Mouse (Mus musculus) heart, embryonic 15.5 days (tissue): ENCODE measurements around the gene Kmt2c. TPM values are rescaled to one million over a fixed set of nuclear protein-coding genes. Genes with fewer than 3 reads are reported as not detected.

Experiments
- ATAC-seq: fragments of 200-750 bp; cut with Nextera tagmentation; replicated peaks from 2 replicates; pipeline ENCODE4 v1.8.0; 2017; ENCODE audit warnings: low read depth, moderate TSS enrichment; ENCODE audit not compliant: insufficient number of reproducible peaks, insufficient read depth, low FRiP score
- H3K27ac ChIP-seq: fragments of 300-500 bp; sonication (generic); 2 replicates; pipeline ENCODE4 v1.5.1; 2015; ENCODE audit warnings: mild to moderate bottlenecking, inconsistent platforms
- H3K27me3 ChIP-seq: fragments of 300-500 bp; sonication (generic); 2 replicates; pipeline ENCODE4 v1.6.1; 2015; ENCODE audit warnings: inconsistent platforms
- H3K36me3 ChIP-seq: fragments of 300-500 bp; sonication (generic); 2 replicates; pipeline ENCODE4 v1.6.1; 2015; ENCODE audit warnings: mild to moderate bottlenecking, inconsistent platforms
- H3K4me1 ChIP-seq: fragments of 300-500 bp; sonication (generic); replicated peaks from 2 replicates; pipeline ENCODE4 v1.6.1; 2015; ENCODE audit warnings: inconsistent platforms
- H3K4me2 ChIP-seq: fragments of 300-500 bp; sonication (generic); 2 replicates; pipeline ENCODE4 v1.6.1; 2015; ENCODE audit warnings: inconsistent platforms, mild to moderate bottlenecking, moderate library complexity
- H3K4me3 ChIP-seq: fragments of 300-500 bp; sonication (generic); 2 replicates; pipeline ENCODE4 v1.5.1; 2015; ENCODE audit warnings: mild to moderate bottlenecking, inconsistent platforms
- H3K9ac ChIP-seq: fragments of 300-500 bp; sonication (generic); 2 replicates; pipeline ENCODE4 v1.6.1; 2015; ENCODE audit warnings: mild to moderate bottlenecking, inconsistent platforms
- H3K9me3 ChIP-seq: fragments of 300-500 bp; sonication (generic); replicated peaks from 2 replicates; pipeline ENCODE4 v1.6.1; 2016; ENCODE audit warnings: inconsistent platforms
- WGBS: fragments of 180-500 bp; shearing (Covaris S2); methylation state at CpG from one replicate; pipeline ENCODE4 v1.1.7; 2015; ENCODE audit warnings: mixed read lengths; 5-methylcytosine and 5-hydroxymethylcytosine counted together
- polyA plus RNA-seq: library from polyadenylated mRNA; unstranded; fragments of >200 nt; fragmentation: Nextera tagmentation; extraction: Ambion mirVana; gene quantifications from 2 replicates; pipeline ENCODE4 v1.2.1, GENCODE M21; 2015

The Kmt2c gene
- 7.3 and 8.7 TPM in 2 replicates for polyA plus RNA-seq

DNA sequence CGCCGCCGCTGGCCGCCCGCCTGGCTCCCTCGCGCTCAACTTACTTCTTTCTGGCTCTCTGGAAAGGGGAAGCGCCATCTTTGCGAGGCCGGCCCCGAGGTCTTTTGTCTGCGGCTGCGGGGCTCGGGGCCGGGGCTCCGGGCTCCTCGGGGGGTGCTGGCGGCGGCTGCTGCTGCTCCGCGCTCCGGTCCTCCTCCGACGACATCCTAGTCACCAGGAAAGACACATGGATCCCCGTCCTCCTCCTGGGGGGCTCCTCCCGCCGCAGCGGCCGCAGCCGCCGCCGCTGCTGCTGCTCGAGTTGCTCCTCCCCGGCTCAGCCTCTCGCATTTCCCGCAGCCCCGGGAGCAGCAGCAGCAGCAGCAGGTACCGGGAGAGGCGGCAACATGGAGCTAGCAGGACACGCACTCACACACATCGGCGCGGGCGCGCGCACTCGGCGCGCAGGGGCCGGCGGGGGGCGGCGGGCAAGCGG is at the start of gene Kmt2c:
TSS of gene Kmt2c (minus strand) at position 438 of the 475 bp plus-strand sequence.
- H3K36me3 ChIP-seq: no peaks in the 10 kb centered on the region
- peak within 1 kb of the TSS; percentile 91 for H3K4me3 ChIP-seq
- H3K4me1 ChIP-seq: peaks cover 15% of the 10 kb centered on the region
- WGBS: under 1% methylated on average over 53 of the region's 54 CpGs
- no peaks in the 10 kb centered on the region for H3K27me3 ChIP-seq
- peak; percentile 2; the same call in 1 of the 2 replicates for ATAC-seq
- H3K9me3 ChIP-seq: no peaks in the 10 kb centered on the region
- H3K4me2 ChIP-seq: peak within 1 kb of the TSS; percentile 81
- H3K9ac ChIP-seq: peak within 1 kb of the TSS; percentile 98
- H3K27ac ChIP-seq: peak within 1 kb of the TSS; percentile 99

- Histone ChIP-seq H3K4me3 (no peak overlapping the region), H3K36me3 (no peaks in the 10 kb centered on the region), H3K4me1 (no peaks in the 10 kb centered on the region), H3K9ac (no peak overlapping the region), H3K4me2 (no peak overlapping the region), H3K27ac (no peak overlapping the region), H3K9me3 (no peaks in the 10 kb centered on the region), H3K27me3 (no peaks in the 10 kb centered on the region)
- WGBS: 89% methylated on average over 2 of the region's 2 CpGs
- no peak for ATAC-seq
These were observed 48.3 kb upstream of the Kmt2c start for GRCm38 (mm10) chr5:25546912-25547311.

DNA sequence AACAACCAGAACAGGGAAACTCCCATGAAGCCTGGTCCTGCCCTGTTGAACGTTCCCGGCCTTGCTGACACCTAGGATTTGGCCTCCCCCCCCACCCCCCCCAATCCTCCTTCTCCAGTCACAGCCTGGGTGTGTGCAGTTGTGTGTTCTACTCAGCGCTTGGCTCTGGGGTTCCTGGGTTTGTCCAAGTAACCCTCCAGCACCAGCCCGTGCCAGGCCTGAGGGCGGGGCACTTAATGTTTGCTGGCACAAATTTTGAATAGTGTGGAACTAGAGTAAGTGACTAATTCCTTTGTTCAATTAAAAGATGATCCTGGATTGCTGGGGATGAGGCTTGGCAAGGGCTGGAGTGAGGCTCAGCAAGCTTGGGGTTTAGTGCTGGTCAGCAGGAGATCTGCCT is 46.0 kb upstream of the Kmt2c start:
- no peaks in the 10 kb centered on the region for H3K9me3 ChIP-seq
- H3K36me3 ChIP-seq: no peaks in the 10 kb centered on the region
- WGBS: 77% methylated on average over 5 of the region's 5 CpGs
- H3K4me1 ChIP-seq: no peaks in the 10 kb centered on the region
- H3K4me3 ChIP-seq: no peak overlapping the region
- no peak overlapping the region for H3K4me2 ChIP-seq
- no peak overlapping the region for H3K9ac ChIP-seq
- H3K27me3 ChIP-seq: no peaks in the 10 kb centered on the region
- H3K27ac ChIP-seq: no peak overlapping the region
- ATAC-seq: no peak

GRCm38 (mm10) chr5:25544061-25544460 is 45.5 kb upstream of the Kmt2c start:
- no peaks in the 10 kb centered on the region for H3K9me3 ChIP-seq
- no peaks in the 10 kb centered on the region for H3K27me3 ChIP-seq
- 80% methylated on average over 3 of the region's 3 CpGs for WGBS
- H3K4me2 ChIP-seq: no peak overlapping the region
- no peak overlapping the region for H3K4me3 ChIP-seq
- no peak overlapping the region for H3K27ac ChIP-seq
- H3K36me3 ChIP-seq: no peaks in the 10 kb centered on the region
- ATAC-seq: no peak
- no peaks in the 10 kb centered on the region for H3K4me1 ChIP-seq
- H3K9ac ChIP-seq: no peak overlapping the region

DNA sequence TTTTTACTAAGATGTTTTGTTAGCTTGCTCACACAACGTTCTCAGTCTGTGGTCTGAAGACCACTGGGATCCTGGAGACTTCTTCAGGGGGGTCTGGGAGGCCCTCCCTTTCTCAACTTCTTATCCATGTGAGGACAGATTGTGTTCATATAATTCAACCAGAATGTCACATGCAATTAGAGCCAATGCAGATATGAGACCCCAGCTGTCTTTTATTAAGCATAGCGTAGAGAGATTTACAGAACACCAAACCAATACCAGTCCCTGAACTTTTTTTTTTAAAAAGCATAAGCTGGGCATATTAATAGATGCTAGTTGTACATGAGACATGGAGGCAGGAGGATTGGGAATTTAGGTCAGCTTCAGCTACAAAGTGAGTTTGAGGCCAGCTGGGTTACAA is 43.1 kb upstream of the Kmt2c start:
- ATAC-seq: no peak
- 57% methylated on average over 2 of the region's 2 CpGs for WGBS
- Histone ChIP-seq H3K36me3 (no peaks in the 10 kb centered on the region), H3K27ac (no peak overlapping the region), H3K27me3 (no peaks in the 10 kb centered on the region), H3K4me3 (no peak overlapping the region), H3K9ac (no peak overlapping the region), H3K9me3 (peaks cover 2% of the 10 kb centered on the region; the same call in 1 of the 2 replicates), H3K4me1 (no peaks in the 10 kb centered on the region), H3K4me2 (no peak overlapping the region)

- Histone ChIP-seq H3K4me3 (no peak overlapping the region), H3K27ac (no peak overlapping the region), H3K9ac (no peak overlapping the region), H3K27me3 (no peaks in the 10 kb centered on the region), H3K4me2 (no peak overlapping the region), H3K9me3 (peaks cover 2% of the 10 kb centered on the region; the same call in 1 of the 2 replicates), H3K36me3 (no peaks in the 10 kb centered on the region), H3K4me1 (no peaks in the 10 kb centered on the region)
- ATAC-seq: no peak
- 75% methylated on average over 3 of the region's 3 CpGs for WGBS
These were observed 42.3 kb upstream of the Kmt2c start for GRCm38 (mm10) chr5:25540921-25541320.

DNA sequence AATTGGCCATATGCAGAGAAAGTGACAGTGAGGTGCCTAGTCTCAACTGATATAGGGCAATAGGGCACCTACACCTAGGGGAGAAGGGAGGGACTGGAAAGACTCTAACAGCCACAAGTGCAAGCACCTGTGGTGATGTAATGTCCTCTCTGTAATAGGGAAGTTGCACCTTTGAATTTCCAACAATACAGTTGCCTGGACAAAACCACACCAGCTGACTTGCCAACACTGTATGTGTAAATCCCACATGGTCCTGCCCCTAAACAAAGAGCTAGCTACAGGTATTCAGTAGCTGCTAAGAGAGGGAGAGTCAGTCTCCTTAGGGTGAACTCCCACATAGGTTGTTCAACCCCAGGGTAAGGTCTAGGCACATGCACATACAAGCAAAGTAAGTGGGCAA is 41.8 kb upstream of the Kmt2c start:
- H3K36me3 ChIP-seq: no peaks in the 10 kb centered on the region
- no peak overlapping the region for H3K4me3 ChIP-seq
- H3K27ac ChIP-seq: no peak overlapping the region
- H3K9ac ChIP-seq: no peak overlapping the region
- ATAC-seq: no peak
- peaks cover 2% of the 10 kb centered on the region; the same call in 1 of the 2 replicates for H3K9me3 ChIP-seq
- H3K4me2 ChIP-seq: no peak overlapping the region
- no peaks in the 10 kb centered on the region for H3K27me3 ChIP-seq
- H3K4me1 ChIP-seq: no peaks in the 10 kb centered on the region

GRCm38 (mm10) chr5:25536921-25537409 is 38.4 kb upstream of the Kmt2c start:
- no peak overlapping the region for H3K4me3 ChIP-seq
- no peaks in the 10 kb centered on the region for H3K36me3 ChIP-seq
- H3K27me3 ChIP-seq: no peaks in the 10 kb centered on the region
- H3K9me3 ChIP-seq: peaks cover 2% of the 10 kb centered on the region; the same call in 1 of the 2 replicates
- H3K4me1 ChIP-seq: 0 out of 2 replicates have a peak, but pooled peaks cover 3% of the 10 kb centered on the region
- no peak overlapping the region for H3K9ac ChIP-seq
- H3K4me2 ChIP-seq: no peak overlapping the region
- no peak overlapping the region for H3K27ac ChIP-seq
- no peak for ATAC-seq
- 45% methylated on average over 6 of the region's 6 CpGs for WGBS

DNA sequence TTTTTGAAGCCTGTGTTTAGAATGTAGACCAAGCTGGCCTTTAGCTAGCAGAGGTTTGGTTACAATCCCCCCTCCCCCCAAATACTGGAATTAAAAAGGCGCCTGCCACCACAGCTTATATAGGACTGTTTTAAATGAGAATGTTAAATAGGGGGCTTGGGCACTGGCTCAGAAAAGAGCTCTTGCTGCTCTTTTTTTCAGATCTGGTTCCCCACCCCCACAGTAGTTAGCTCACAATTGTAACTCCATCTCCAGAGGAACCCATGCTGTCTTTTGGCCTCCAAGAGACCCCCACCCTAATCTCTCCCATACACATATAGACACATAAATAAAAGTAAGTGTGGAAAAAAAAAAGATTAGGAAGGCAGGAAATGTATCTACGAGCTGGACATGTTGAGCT is 37.9 kb upstream of the Kmt2c start:
- Histone ChIP-seq H3K9ac (no peak overlapping the region), H3K4me3 (no peak overlapping the region), H3K4me1 (0 out of 2 replicates have a peak, but pooled peaks cover 3% of the 10 kb centered on the region), H3K4me2 (no peak overlapping the region), H3K9me3 (peaks cover 2% of the 10 kb centered on the region; the same call in 1 of the 2 replicates), H3K36me3 (no peaks in the 10 kb centered on the region), H3K27ac (no peak overlapping the region), H3K27me3 (no peaks in the 10 kb centered on the region)
- WGBS: 62% methylated on average over 2 of the region's 2 CpGs
- ATAC-seq: no peak

DNA sequence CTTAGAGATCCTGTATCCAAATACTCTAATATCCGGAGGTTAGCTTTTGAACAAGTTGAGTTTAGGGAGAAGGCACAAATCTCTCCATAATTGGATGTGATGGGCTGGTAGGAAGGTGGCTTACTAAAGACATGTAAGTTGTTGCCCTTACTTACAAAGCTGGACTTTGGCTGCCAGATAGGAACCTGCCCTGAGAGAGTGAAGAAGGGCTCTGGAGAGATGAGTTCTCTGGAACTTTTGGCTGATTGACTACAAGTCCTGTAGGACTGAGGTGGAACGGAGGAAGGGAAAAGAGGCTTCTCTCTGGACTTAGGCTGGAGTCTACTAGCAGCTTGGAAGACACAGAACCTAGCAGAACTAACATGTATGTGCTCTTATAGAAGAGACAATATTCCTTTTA is 37.0 kb upstream of the Kmt2c start:
- ATAC-seq: no peak
- H3K9me3 ChIP-seq: peaks cover 2% of the 10 kb centered on the region; the same call in 1 of the 2 replicates
- no peak overlapping the region for H3K27ac ChIP-seq
- H3K4me2 ChIP-seq: no peak overlapping the region
- H3K9ac ChIP-seq: no peak overlapping the region
- no peak overlapping the region for H3K4me3 ChIP-seq
- H3K27me3 ChIP-seq: no peaks in the 10 kb centered on the region
- H3K36me3 ChIP-seq: no peaks in the 10 kb centered on the region
- 0 out of 2 replicates have a peak, but pooled peaks cover 3% of the 10 kb centered on the region for H3K4me1 ChIP-seq
- WGBS: 86% methylated on average over 2 of the region's 2 CpGs

DNA sequence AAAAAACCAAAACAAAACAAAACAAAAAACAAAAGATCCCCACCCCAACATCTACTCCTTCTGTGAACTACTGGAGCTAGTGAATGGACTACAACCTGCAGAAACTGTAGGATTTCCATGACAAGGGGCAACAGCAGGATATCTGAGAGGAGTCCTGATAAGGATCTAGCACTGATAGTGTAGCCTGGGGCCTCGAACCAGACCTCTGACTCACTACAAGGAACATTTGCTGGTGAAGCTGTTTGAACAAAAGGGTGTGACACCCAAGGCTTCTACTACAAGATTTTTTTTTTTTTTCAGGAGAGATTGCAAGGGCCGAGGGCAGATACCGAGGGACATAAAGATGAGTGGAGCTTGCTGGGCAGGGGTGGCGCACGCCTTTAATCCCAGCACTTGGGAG is 34.7 kb upstream of the Kmt2c start:
- Histone ChIP-seq H3K9ac (no peak overlapping the region), H3K36me3 (no peaks in the 10 kb centered on the region), H3K4me2 (no peak overlapping the region), H3K27me3 (no peaks in the 10 kb centered on the region), H3K27ac (no peak overlapping the region), H3K4me3 (no peak overlapping the region), H3K4me1 (peaks cover 6% of the 10 kb centered on the region; the same call in 1 of the 2 replicates), H3K9me3 (peaks cover 2% of the 10 kb centered on the region; the same call in 1 of the 2 replicates)
- ATAC-seq: no peak
- WGBS: 68% methylated on average over 5 of the region's 5 CpGs
